Mouse (Mus musculus) hindbrain, embryonic 12.5 days (tissue): ENCODE data around the gene Itgb3bp. TPM values are rescaled to one million over a fixed set of nuclear protein-coding genes. Genes with fewer than 3 reads are reported as not detected.

ENCODE experiments used
- ATAC-seq: fragments of 200-750 bp; cut with Nextera tagmentation; 2 replicates; pipeline ENCODE4 v1.8.0; 2017; ENCODE audit warnings: moderate TSS enrichment; ENCODE audit not compliant: low FRiP score
- H3K27ac ChIP-seq: fragments of 300-500 bp; sonication (generic); 2 replicates; pipeline ENCODE4 v1.5.1; 2016; ENCODE audit warnings: mild to moderate bottlenecking
- H3K27me3 ChIP-seq: fragments of 300-500 bp; sonication (generic); 2 replicates; pipeline ENCODE4 v1.6.1; 2016; ENCODE audit warnings: mild to moderate bottlenecking
- H3K36me3 ChIP-seq: fragments of 300-500 bp; sonication (generic); 2 replicates; pipeline ENCODE4 v1.6.1; 2016; ENCODE audit warnings: mild to moderate bottlenecking
- H3K4me1 ChIP-seq: fragments of 300-500 bp; sonication (generic); 2 replicates; pipeline ENCODE4 v1.6.1; 2016
- H3K4me2 ChIP-seq: fragments of 300-500 bp; sonication (generic); replicated peaks from 2 replicates; pipeline ENCODE4 v1.6.1; 2016; ENCODE audit warnings: mild to moderate bottlenecking
- H3K4me3 ChIP-seq: fragments of 300-500 bp; sonication (generic); 2 replicates; pipeline ENCODE4 v1.5.1; 2016; ENCODE audit warnings: mild to moderate bottlenecking
- H3K9ac ChIP-seq: fragments of 300-500 bp; sonication (generic); 2 replicates; pipeline ENCODE4 v1.6.1; 2016; ENCODE audit warnings: mild to moderate bottlenecking, moderate library complexity
- H3K9me3 ChIP-seq: fragments of 300-500 bp; sonication (generic); replicated peaks from 2 replicates; pipeline ENCODE4 v1.6.1; 2016; ENCODE audit warnings: mild to moderate bottlenecking
- WGBS: fragments of 180-500 bp; shearing (Covaris S2); methylation state at CpG from one replicate; pipeline ENCODE4 v1.1.7; 2016; 5-methylcytosine and 5-hydroxymethylcytosine counted together
- polyA plus RNA-seq: library from polyadenylated mRNA; unstranded; fragments of >200 nt; fragmentation: Nextera tagmentation; extraction: Ambion mirVana; gene quantifications from 2 replicates; pipeline ENCODE4 v1.2.1, GENCODE M21; 2016

The Itgb3bp gene
- polyA plus RNA-seq, 1 experiment from 2014 or later, result 35.6 TPM

GRCm38 (mm10) chr4:99953904-99954303, 24.3 kb upstream of the Itgb3bp start:
- Histone ChIP-seq H3K9me3 (no peaks in the 10 kb centered on the region), H3K9ac (no peak overlapping the region), H3K4me3 (no peak overlapping the region), H3K4me1 (no peaks in the 10 kb centered on the region), H3K36me3 (no peaks in the 10 kb centered on the region), H3K4me2 (no peak overlapping the region), H3K27ac (no peak overlapping the region), H3K27me3 (no peaks in the 10 kb centered on the region)
- no peak for ATAC-seq
- WGBS, result 93% methylated on average over 2 of the region's 2 CpGs

- Histone ChIP-seq H3K4me2 (no peak overlapping the region), H3K4me1 (no peaks in the 10 kb centered on the region), H3K36me3 (no peaks in the 10 kb centered on the region), H3K9me3 (no peaks in the 10 kb centered on the region), H3K27ac (no peak overlapping the region), H3K9ac (no peak overlapping the region), H3K27me3 (no peaks in the 10 kb centered on the region), H3K4me3 (no peak overlapping the region)
- ATAC-seq, result no peak
- WGBS, result 100% methylated on average over 1 of the region's 1 CpGs
Measured at GRCm38 (mm10) chr4:99947896-99948295, 18.3 kb upstream of the Itgb3bp start.

GRCm38 (mm10) chr4:99947192-99947591, 17.6 kb upstream of the Itgb3bp start:
- Histone ChIP-seq H3K4me2 (no peak overlapping the region), H3K27ac (no peak overlapping the region), H3K27me3 (no peaks in the 10 kb centered on the region), H3K4me3 (no peak overlapping the region), H3K9ac (no peak overlapping the region), H3K9me3 (no peaks in the 10 kb centered on the region), H3K4me1 (no peaks in the 10 kb centered on the region), H3K36me3 (no peaks in the 10 kb centered on the region)
- ATAC-seq, result no peak
- WGBS, result 83% methylated on average over 1 of the region's 1 CpGs

GRCm38 (mm10) chr4:99946516-99946915, 16.9 kb upstream of the Itgb3bp start:
- no peak for ATAC-seq
- Histone ChIP-seq H3K36me3 (no peaks in the 10 kb centered on the region), H3K9me3 (no peaks in the 10 kb centered on the region)

GRCm38 (mm10) chr4:99945011-99945410, 15.4 kb upstream of the Itgb3bp start:
- Histone ChIP-seq H3K36me3 (no peaks in the 10 kb centered on the region), H3K4me3 (no peak overlapping the region), H3K9ac (no peak overlapping the region), H3K9me3 (no peaks in the 10 kb centered on the region), H3K4me1 (no peaks in the 10 kb centered on the region), H3K4me2 (no peak overlapping the region), H3K27me3 (no peaks in the 10 kb centered on the region), H3K27ac (no peak overlapping the region)
- ATAC-seq, result no peak
- 92% methylated on average over 7 of the region's 7 CpGs for WGBS

More at GRCm38 (mm10) chr4:99946516-99946915, 16.9 kb upstream of the Itgb3bp start:
- Histone ChIP-seq H3K9ac (no peak overlapping the region), H3K4me1 (no peaks in the 10 kb centered on the region), H3K27me3 (no peaks in the 10 kb centered on the region), H3K27ac (no peak overlapping the region), H3K4me3 (no peak overlapping the region), H3K4me2 (no peak overlapping the region)
- 88% methylated on average over 2 of the region's 2 CpGs for WGBS

- 75% methylated on average over 2 of the region's 2 CpGs for WGBS
- Histone ChIP-seq H3K4me1 (no peaks in the 10 kb centered on the region), H3K27ac (no peak overlapping the region), H3K36me3 (no peaks in the 10 kb centered on the region), H3K4me2 (no peak overlapping the region), H3K27me3 (no peaks in the 10 kb centered on the region), H3K9me3 (no peaks in the 10 kb centered on the region), H3K4me3 (no peak overlapping the region), H3K9ac (no peak overlapping the region)
- ATAC-seq, result no peak
Measured at GRCm38 (mm10) chr4:99944606-99945005, 15.0 kb upstream of the Itgb3bp start.

- H3K4me2 ChIP-seq, result no peak overlapping the region
- no peaks in the 10 kb centered on the region for H3K27me3 ChIP-seq
- ATAC-seq, result no peak
- WGBS, result 83% methylated on average over 10 of the region's 10 CpGs
- no peaks in the 10 kb centered on the region for H3K9me3 ChIP-seq
- H3K27ac ChIP-seq, result no peak overlapping the region
- no peaks in the 10 kb centered on the region for H3K4me1 ChIP-seq
- H3K4me3 ChIP-seq, result no peak overlapping the region
- H3K9ac ChIP-seq, result no peak overlapping the region
- H3K36me3 ChIP-seq, result no peaks in the 10 kb centered on the region
Measured at GRCm38 (mm10) chr4:99941655-99942414, 12.2 kb upstream of the Itgb3bp start.

GRCm38 (mm10) chr4:99939711-99940505, 10.3 kb upstream of the Itgb3bp start:
- Histone ChIP-seq H3K9me3 (no peaks in the 10 kb centered on the region), H3K36me3 (no peaks in the 10 kb centered on the region), H3K27ac (0 out of 2 replicates have a peak overlapping the region, but pooled peaks have one; percentile 4), H3K4me1 (no peaks in the 10 kb centered on the region), H3K27me3 (no peaks in the 10 kb centered on the region), H3K4me3 (no peak overlapping the region), H3K4me2 (no peak overlapping the region), H3K9ac (no peak overlapping the region)
- 63% methylated on average over 16 of the region's 16 CpGs for WGBS
- ATAC-seq, result no peak

GRCm38 (mm10) chr4:99936278-99936677, 6.7 kb upstream of the Itgb3bp start:
- H3K4me1 ChIP-seq, result no peaks in the 10 kb centered on the region
- H3K9me3 ChIP-seq, result no peaks in the 10 kb centered on the region
- no peak overlapping the region for H3K9ac ChIP-seq
- H3K27me3 ChIP-seq, result no peaks in the 10 kb centered on the region
- no peak overlapping the region for H3K27ac ChIP-seq
- H3K4me2 ChIP-seq, result no peak overlapping the region
- H3K4me3 ChIP-seq, result no peak overlapping the region
- H3K36me3 ChIP-seq, result no peaks in the 10 kb centered on the region
- no peak for ATAC-seq
- 90% methylated on average over 5 of the region's 5 CpGs for WGBS

GRCm38 (mm10) chr4:99934859-99935258, 5.2 kb upstream of the Itgb3bp start:
- H3K9ac ChIP-seq, result no peak overlapping the region
- no peaks in the 10 kb centered on the region for H3K27me3 ChIP-seq
- H3K27ac ChIP-seq, result no peak overlapping the region
- no peaks in the 10 kb centered on the region for H3K9me3 ChIP-seq
- no peak overlapping the region for H3K4me2 ChIP-seq
- H3K36me3 ChIP-seq, result no peaks in the 10 kb centered on the region
- 94% methylated on average over 7 of the region's 7 CpGs for WGBS
- no peak overlapping the region for H3K4me3 ChIP-seq
- no peak for ATAC-seq
- peaks cover 7% of the 10 kb centered on the region; the same call in 1 of the 2 replicates for H3K4me1 ChIP-seq

- Histone ChIP-seq H3K27me3 (no peaks in the 10 kb centered on the region), H3K27ac (no peak overlapping the region), H3K9ac (no peak overlapping the region), H3K9me3 (no peaks in the 10 kb centered on the region), H3K4me3 (no peak overlapping the region), H3K4me1 (peaks cover 7% of the 10 kb centered on the region; the same call in 1 of the 2 replicates), H3K4me2 (no peak overlapping the region), H3K36me3 (no peaks in the 10 kb centered on the region)
- 88% methylated on average over 4 of the region's 4 CpGs for WGBS
- ATAC-seq, result no peak
Measured at GRCm38 (mm10) chr4:99931807-99932206, 2.2 kb upstream of the Itgb3bp start.

- no peaks in the 10 kb centered on the region for H3K36me3 ChIP-seq
- no peak overlapping the region for H3K4me2 ChIP-seq
- no peaks in the 10 kb centered on the region for H3K27me3 ChIP-seq
- no peak overlapping the region for H3K27ac ChIP-seq
- peaks cover 7% of the 10 kb centered on the region; the same call in 1 of the 2 replicates for H3K4me1 ChIP-seq
- 65% methylated on average over 11 of the region's 11 CpGs for WGBS
- no peaks in the 10 kb centered on the region for H3K9me3 ChIP-seq
- ATAC-seq, result no peak
- H3K4me3 ChIP-seq, result no peak overlapping the region
- H3K9ac ChIP-seq, result no peak overlapping the region
Measured at GRCm38 (mm10) chr4:99931240-99931580, 1.6 kb upstream of the Itgb3bp start.
